Mouse (Mus musculus) testis, postnatal 14 days (tissue): ENCODE data around the gene Med12.
"Not testable (repeated sequence)": the region's sequence is repeated elsewhere in the genome, so short reads cannot be mapped to it uniquely, and the experiment has no call there.

Experiments
- DNase-seq: peaks from one replicate; pipeline ENCODE4 v3.0.0; 2021; ENCODE audit warnings: low spot score

The Med12 gene

GRCm38 (mm10) chrX:101299473-101300426, 25.9 kb downstream of the Med12 start:
- DNase-seq, result no peak

GRCm38 (mm10) chrX:101300427-101301030, 26.7 kb downstream of the Med12 start:
- DNase-seq, result no peak

- no peak for DNase-seq
Measured at GRCm38 (mm10) chrX:101301654-101302053, 27.8 kb downstream of the Med12 start.

- DNase-seq, result no peak
Measured at GRCm38 (mm10) chrX:101304646-101305045, 30.8 kb downstream of the Med12 start.

- no peak for DNase-seq
Measured at GRCm38 (mm10) chrX:101309299-101309698, 35.5 kb downstream of the Med12 start.

GRCm38 (mm10) chrX:101313625-101314359, 40.0 kb downstream of the Med12 start:
- DNase-seq, result no peak

- DNase-seq, result no peak
Measured at GRCm38 (mm10) chrX:101319775-101320174, 45.9 kb downstream of the Med12 start.

- DNase-seq, result no peak
Measured at GRCm38 (mm10) chrX:101325989-101326899, 52.4 kb downstream of the Med12 start.

GRCm38 (mm10) chrX:101329372-101330028, 55.7 kb downstream of the Med12 start:
- DNase-seq, result peak; percentile 10

- no peak for DNase-seq
Measured at GRCm38 (mm10) chrX:101332031-101332374, 58.2 kb downstream of the Med12 start.

GRCm38 (mm10) chrX:101332375-101333211, 58.8 kb downstream of the Med12 start:
- DNase-seq, result peak; percentile 91

GRCm38 (mm10) chrX:101334606-101335005, 60.8 kb downstream of the Med12 start:
- DNase-seq, result no peak

- DNase-seq, result no peak
Measured at GRCm38 (mm10) chrX:101338666-101339065, 64.8 kb downstream of the Med12 start.

- DNase-seq, result not testable (repeated sequence)
Measured at GRCm38 (mm10) chrX:101342837-101343236, 69.0 kb downstream of the Med12 start.

- no peak for DNase-seq
Measured at GRCm38 (mm10) chrX:101345456-101345855, 71.6 kb downstream of the Med12 start.

GRCm38 (mm10) chrX:101346475-101346874, 72.6 kb downstream of the Med12 start:
- no peak for DNase-seq
